Mouse (Mus musculus) testis, postnatal 10 days (tissue): Measurements from ENCODE around the gene Ubtd2.

Source experiments
- DNase-seq: peaks from one replicate; pipeline ENCODE4 v3.0.0; 2021; ENCODE audit warnings: low spot score

The Ubtd2 gene

GRCm38 (mm10) chr11:32546483-32546882 is 91.3 kb downstream of the Ubtd2 start:
- DNase-seq: peak; percentile 70

- no peak for DNase-seq
Observed at GRCm38 (mm10) chr11:32547391-32547947, 92.3 kb downstream of the Ubtd2 start.

- no peak for DNase-seq
Observed at GRCm38 (mm10) chr11:32548240-32548639, 93.1 kb downstream of the Ubtd2 start.

GRCm38 (mm10) chr11:32549236-32549635 is 94.1 kb downstream of the Ubtd2 start:
- DNase-seq: no peak

- no peak for DNase-seq
Observed at GRCm38 (mm10) chr11:32550102-32550501, 94.9 kb downstream of the Ubtd2 start.

- DNase-seq: no peak
Observed at GRCm38 (mm10) chr11:32551056-32551455, 95.9 kb downstream of the Ubtd2 start.

- no peak for DNase-seq
Observed at GRCm38 (mm10) chr11:32551579-32552297, 96.6 kb downstream of the Ubtd2 start.

GRCm38 (mm10) chr11:32552401-32553090 is 97.4 kb downstream of the Ubtd2 start:
- no peak for DNase-seq

GRCm38 (mm10) chr11:32553311-32554140 is 98.4 kb downstream of the Ubtd2 start:
- no peak for DNase-seq

- DNase-seq: no peak
Observed at GRCm38 (mm10) chr11:32554141-32555091, 99.2 kb downstream of the Ubtd2 start.

- no peak for DNase-seq
Observed at GRCm38 (mm10) chr11:32555103-32555689, 100.0 kb downstream of the Ubtd2 start.

- DNase-seq: no peak
Observed at GRCm38 (mm10) chr11:32556333-32556990, 101.3 kb downstream of the Ubtd2 start.

- DNase-seq: no peak
Observed at GRCm38 (mm10) chr11:32558026-32558425, 102.9 kb downstream of the Ubtd2 start.

GRCm38 (mm10) chr11:32558677-32559076 is 103.5 kb downstream of the Ubtd2 start:
- DNase-seq: no peak

GRCm38 (mm10) chr11:32560015-32560770 is 105.0 kb downstream of the Ubtd2 start:
- no peak for DNase-seq

GRCm38 (mm10) chr11:32561465-32562355 is 106.5 kb downstream of the Ubtd2 start:
- DNase-seq: no peak

- no peak for DNase-seq
Observed at GRCm38 (mm10) chr11:32562706-32563105, 107.5 kb downstream of the Ubtd2 start.

GRCm38 (mm10) chr11:32563660-32564059 is 108.5 kb downstream of the Ubtd2 start:
- no peak for DNase-seq
